Mouse (Mus musculus): Measurements from ENCODE around the gene Mras. TPM values are rescaled to one million over a fixed set of nuclear protein-coding genes. Genes with fewer than 3 reads are reported as not detected.

Gene Mras
- total and polyA plus RNA-seq, 3 experiments: 0.17 TPM; not detected in 2

- Histone ChIP-seq H3K4me3 (ENCODE audit: control insufficient read depth in 1 of 2, insufficient read depth in 1 of 2, low read depth in 2 of 2, low read length in 2 of 2) (no peak overlapping the region), H3K36me3 (ENCODE audit: control insufficient read depth in 1 of 2, insufficient read depth in 2 of 2, low read length in 2 of 2) (no peaks in the 10 kb centered on the region), H3K27ac (ENCODE audit: control insufficient read depth, low read depth, low read length) (no peak overlapping the region), H3K9me3 (replicated peaks; ENCODE audit: insufficient read depth, low read length) (no peaks in the 10 kb centered on the region), H3K4me1 (ENCODE audit: control insufficient read depth in 1 of 2, insufficient read depth in 2 of 2, low read length in 2 of 2) (no peaks in the 10 kb centered on the region), H3K79me2 (ENCODE audit: control insufficient read depth, insufficient read depth, low read length, poor library complexity) (no peaks in the 10 kb centered on the region), H3K27me3 (ENCODE audit: control insufficient read depth in 1 of 2, insufficient read depth in 2 of 2, low read length in 2 of 2) (peaks cover 0 to 14% of the 10 kb centered on the region in 2 experiments; a peak in 3 of 4 replicates), H3K9ac (ENCODE audit: control insufficient read depth, low read depth, low read length, poor library complexity, severe bottlenecking) (no peak overlapping the region)
- TF ChIP-seq SIN3A (IDR thresholded peaks at IDR 0.05; ENCODE audit: low read length) (no peak), TCF12 (IDR thresholded peaks at IDR 0.05; ENCODE audit: low read depth, low read length) (no peak), POLR2AphosphoS5 (IDR thresholded peaks at IDR 0.05; ENCODE audit: borderline replicate concordance, low read depth, low read length) (no peak), ZC3H11A (IDR thresholded peaks at IDR 0.05; ENCODE audit: low read depth, low read length) (no peak), ZKSCAN1 (IDR thresholded peaks at IDR 0.05; ENCODE audit: low read depth, low read length) (no peak), USF1 (IDR thresholded peaks at IDR 0.05; ENCODE audit: low read depth, low read length) (no peak), MEF2A (IDR thresholded peaks at IDR 0.05; ENCODE audit: extremely low read depth, insufficient replicate concordance, low read depth, low read length, poor library complexity, severe bottlenecking) (no peak), POLR2A (IDR thresholded peaks at IDR 0.05; ENCODE audit: control insufficient read depth in 1 of 2, insufficient read depth in 1 of 2, low read depth in 1 of 2, low read length in 2 of 2, poor library complexity in 1 of 2) (no peak), EP300 (IDR thresholded peaks at IDR 0.05; ENCODE audit: low read depth in 1 of 2, low read length in 2 of 2) (no peak), NELFE (IDR thresholded peaks at IDR 0.05; ENCODE audit: low read depth, low read length) (no peak), ETS1 (IDR thresholded peaks at IDR 0.05; ENCODE audit: low read depth, low read length) (no peak), POLR2AphosphoS2 (IDR thresholded peaks at IDR 0.05; ENCODE audit: low read length) (no peak), TAL1 (IDR thresholded peaks at IDR 0.05; ENCODE audit: low read length) (no peak), MYC (IDR thresholded peaks at IDR 0.05; ENCODE audit: low read depth, low read length) (no peak), MYB (IDR thresholded peaks at IDR 0.05; ENCODE audit: low read depth, low read length) (no peak), SMC3 (IDR thresholded peaks at IDR 0.05; ENCODE audit: low read depth, low read length) (no peak), RCOR1 (IDR thresholded peaks at IDR 0.05; ENCODE audit: low read depth, low read length) (no peak), E2F4 (IDR thresholded peaks at IDR 0.05; ENCODE audit: borderline replicate concordance, low read depth, low read length) (no peak)
- no peak for DNase-seq (ENCODE audit: low read depth, low spot score)
Measured at GRCm38 (mm10) chr9:99419951-99420701, 17.1 kb downstream of the Mras start.

GRCm38 (mm10) chr9:99418377-99418776 lies 18.8 kb downstream of the Mras start:
- Histone ChIP-seq H3K9me3 (replicated peaks; ENCODE audit: insufficient read depth, low read length) (no peaks in the 10 kb centered on the region), H3K4me3 (ENCODE audit: control insufficient read depth in 1 of 2, insufficient read depth in 1 of 2, low read depth in 2 of 2, low read length in 2 of 2) (no peak overlapping the region), H3K27ac (ENCODE audit: control insufficient read depth, low read depth, low read length) (no peak overlapping the region), H3K79me2 (ENCODE audit: control insufficient read depth, insufficient read depth, low read length, poor library complexity) (no peaks in the 10 kb centered on the region), H3K4me1 (ENCODE audit: control insufficient read depth in 1 of 2, insufficient read depth in 2 of 2, low read length in 2 of 2) (no peaks in the 10 kb centered on the region), H3K27me3 (ENCODE audit: control insufficient read depth in 1 of 2, insufficient read depth in 2 of 2, low read length in 2 of 2) (peaks cover 0 to 13% of the 10 kb centered on the region in 2 experiments; a peak in 3 of 4 replicates), H3K9ac (ENCODE audit: control insufficient read depth, low read depth, low read length, poor library complexity, severe bottlenecking) (no peak overlapping the region), H3K36me3 (ENCODE audit: control insufficient read depth in 1 of 2, insufficient read depth in 2 of 2, low read length in 2 of 2) (no peaks in the 10 kb centered on the region)
- TF ChIP-seq POLR2AphosphoS2 (IDR thresholded peaks at IDR 0.05; ENCODE audit: low read length) (no peak), MAX (IDR thresholded peaks at IDR 0.05; ENCODE audit: low read length) (no peak), RCOR1 (IDR thresholded peaks at IDR 0.05; ENCODE audit: low read depth, low read length) (no peak), MAZ (IDR thresholded peaks at IDR 0.05; ENCODE audit: low read depth, low read length) (no peak), JUND (IDR thresholded peaks at IDR 0.05; ENCODE audit: low read depth, low read length) (no peak)
- DNase-seq (ENCODE audit: low read depth, low spot score): no peak
